Mouse (Mus musculus) bone marrow macrophage, adult 2 months (primary cell): ENCODE results near the gene Lipe.

ENCODE experiments used
- CTCF ChIP-seq: IDR thresholded peaks from 2 replicates; pipeline ENCODE4 v1.5.1; 2012; ENCODE audit warnings: low read depth, mild to moderate bottlenecking, low read length, moderate library complexity
- POLR2A ChIP-seq: IDR thresholded peaks from 2 replicates; pipeline ENCODE4 v1.6.1; 2012; ENCODE audit warnings: mild to moderate bottlenecking, low read depth, low read length, borderline replicate concordance

- TF ChIP-seq POLR2A (no peak), CTCF (no peak)
Measured at GRCm38 (mm10) chr7:25363151-25363550, 35.4 kb downstream of the Lipe start.
